8 mouse cellular contexts compared by ENCODE assay signal in the genomic region with DNA sequence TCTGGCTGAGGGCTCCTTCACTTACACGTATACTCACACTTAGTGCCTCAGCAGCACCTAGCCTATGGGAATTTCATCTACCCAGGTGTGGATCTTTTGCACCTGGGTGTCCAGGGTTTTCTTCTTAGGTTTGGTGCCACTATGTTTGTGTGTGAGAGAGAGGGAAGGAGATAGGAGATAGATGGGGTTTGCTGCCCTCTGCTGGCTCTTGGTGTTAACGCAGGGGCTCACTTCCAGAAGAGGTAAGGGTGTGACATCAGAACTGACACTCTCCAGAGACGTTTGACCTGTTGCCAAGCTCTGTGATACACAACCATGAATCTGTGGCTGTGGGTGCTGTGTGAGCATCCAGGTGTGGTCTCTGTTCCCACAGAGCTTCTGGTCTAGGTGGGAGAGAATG.
DNase-seq lines count a peak whose midpoint lies in the region; ATAC-seq and TF ChIP-seq lines count a peak whose summit lies in the region.

No protein-coding gene starts in this region.

- no peak overlapping the region for H3K9ac ChIP-seq in hindbrain, embryonic 15.5 days

- H3K4me1 ChIP-seq in forebrain, embryonic 10.5 days = peaks cover 5% of the 10 kb centered on the region
- peaks cover 8% of the 10 kb centered on the region for H3K4me1 ChIP-seq in hindbrain, embryonic 15.5 days (replicated peaks)

- intact Hi-C loops in left cerebral cortex, adult 2 months (cut with DNase I) = loop anchor here (1.0 kb wide), 1 partner anchor 54 kb away; no protein-coding TSS in a partner anchor

- H3K4me3 ChIP-seq in forebrain, embryonic 10.5 days = no peak overlapping the region
- no peak overlapping the region for H3K4me3 ChIP-seq in hindbrain, embryonic 15.5 days
- no peak overlapping the region for H3K4me3 ChIP-seq in left cerebral cortex, adult 2 months

- no peak overlapping the region for H3K27ac ChIP-seq in forebrain, embryonic 10.5 days
- H3K27ac ChIP-seq in hindbrain, embryonic 15.5 days (replicated peaks) = no peak overlapping the region
- H3K27ac ChIP-seq in left cerebral cortex, adult 2 months = peak overlapping the region; percentile 36; the same call in 1 of the 2 replicates

- peak; percentile 15; the same call in 1 of the 2 replicates for ATAC-seq in hindbrain, embryonic 15.5 days (ENCODE audit: low FRiP score, low read depth)

- peak; percentile 83 for DNase-seq in layer of hippocampus, adult 11-12 months (ENCODE audit: low spot score)
- no peak for DNase-seq in layer of hippocampus, adult 9-10 months (ENCODE audit: low spot score)
- DNase-seq in c-Kit-positive CD71-positive TER-119-negative erythroid progenitor cells, embryonic 14.5 days (ENCODE audit: low read depth) = peak; percentile 39
- DNase-seq in forebrain, embryonic 10.5 days (ENCODE audit: extremely low spot score, low spot score) = peak; percentile 73
- DNase-seq in left cerebral cortex, adult 2 months (ENCODE audit: extremely low spot score in 1 of 2, low spot score in 2 of 2) = peak; percentile 73 to 74
- peak; percentile 74 for DNase-seq in mesoderm, embryonic 11.5 days (ENCODE audit: low read depth, low spot score)
- peak; percentile 55 to 63 for DNase-seq in right cerebral cortex, postnatal 36 days (ENCODE audit: low spot score in 2 of 2)

- no peaks in the 10 kb centered on the region; the same call in 1 of the 2 replicates for H3K36me3 ChIP-seq in forebrain, embryonic 10.5 days (replicated peaks)
- peaks cover 33% of the 10 kb centered on the region for H3K36me3 ChIP-seq in hindbrain, embryonic 15.5 days

- no peaks in the 10 kb centered on the region for H3K9me3 ChIP-seq in forebrain, embryonic 10.5 days
- no peaks in the 10 kb centered on the region for H3K9me3 ChIP-seq in hindbrain, embryonic 15.5 days

- 22% methylated on average over 3 of the region's 3 CpGs for WGBS in forebrain, embryonic 10.5 days
- WGBS in hindbrain, embryonic 15.5 days = 11% methylated on average over 3 of the region's 3 CpGs

- H3K4me2 ChIP-seq in hindbrain, embryonic 15.5 days = no peak overlapping the region

- H3K27me3 ChIP-seq in forebrain, embryonic 10.5 days (ENCODE audit: poor library complexity, severe bottlenecking) = no peaks in the 10 kb centered on the region
- no peaks in the 10 kb centered on the region for H3K27me3 ChIP-seq in hindbrain, embryonic 15.5 days

- peak; percentile 83 for TF ChIP-seq CTCF in left cerebral cortex, adult 2 months (IDR thresholded peaks at IDR 0.05)
